Mouse (Mus musculus) heart, embryonic 14.5 days (tissue): Measurements from ENCODE around the gene Bbs5. TPM values are rescaled to one million over a fixed set of nuclear protein-coding genes. Genes with fewer than 3 reads are reported as not detected.
"Not testable (repeated sequence)": the region's sequence is repeated elsewhere in the genome, so short reads cannot be mapped to it uniquely, and the experiment has no call there.

ENCODE experiments used
- ATAC-seq: fragments of 200-750 bp; cut with Nextera tagmentation; 2 replicates; pipeline ENCODE4 v1.8.0; 2017; ENCODE audit warnings: low read depth, moderate TSS enrichment; ENCODE audit not compliant: insufficient number of reproducible peaks, insufficient read depth, low FRiP score
- H3K27ac ChIP-seq, 2 experiments: fragments of 200-500 bp in 1 of 2; fragments of 300-500 bp in 1 of 2; sonication (generic) in 1 of 2; replicated peaks in 1 of 2; 2 replicates each; pipeline ENCODE4 v1.5.1; 2012 to 2014; ENCODE audit warnings: low read depth in 2 of 2, low read length in 2 of 2, control low read depth in 1 of 2, mild to moderate bottlenecking in 1 of 2, mixed read lengths in 1 of 2; ENCODE audit not compliant: control insufficient read depth in 1 of 2, insufficient read depth in 1 of 2
- H3K27me3 ChIP-seq: fragments of 300-500 bp; sonication (generic); 2 replicates; pipeline ENCODE4 v1.6.1; 2014; ENCODE audit warnings: mild to moderate bottlenecking, low read length, control low read depth; ENCODE audit not compliant: control insufficient read depth, insufficient read depth
- H3K36me3 ChIP-seq: fragments of 300-500 bp; sonication (generic); 2 replicates; pipeline ENCODE4 v1.6.1; 2014; ENCODE audit warnings: mild to moderate bottlenecking, control low read depth, low read length, mixed read lengths; ENCODE audit not compliant: control insufficient read depth, insufficient read depth
- H3K4me1 ChIP-seq, 2 experiments: fragments of 200-500 bp in 1 of 2; fragments of 300-500 bp in 1 of 2; sonication (generic) in 1 of 2; 2 replicates each; pipeline ENCODE4 v1.6.1; 2012 to 2014; ENCODE audit warnings: low read length in 2 of 2, control low read depth in 1 of 2, mixed read lengths in 1 of 2; ENCODE audit not compliant: control insufficient read depth in 2 of 2, insufficient read depth in 2 of 2
- H3K4me2 ChIP-seq: fragments of 300-500 bp; sonication (generic); 2 replicates; pipeline ENCODE4 v1.6.1; 2014; ENCODE audit warnings: mild to moderate bottlenecking, low read length
- H3K4me3 ChIP-seq, 2 experiments: fragments of 200-500 bp in 1 of 2; fragments of 300-500 bp in 1 of 2; sonication (generic) in 1 of 2; 2 replicates each; pipeline ENCODE4 v1.5.1; 2012 to 2014; ENCODE audit warnings: low read length in 2 of 2, mild to moderate bottlenecking in 2 of 2, control low read depth in 1 of 2, low read depth in 1 of 2, moderate library complexity in 1 of 2; ENCODE audit not compliant: control insufficient read depth in 1 of 2, insufficient read depth in 1 of 2
- H3K9ac ChIP-seq: fragments of 300-500 bp; sonication (generic); 2 replicates; pipeline ENCODE4 v1.6.1; 2014; ENCODE audit warnings: mild to moderate bottlenecking, low read length
- H3K9me3 ChIP-seq: fragments of 300-500 bp; sonication (generic); 2 replicates; pipeline ENCODE4 v1.6.1; 2016; ENCODE audit warnings: low read length, control low read depth; ENCODE audit not compliant: control insufficient read depth
- WGBS: fragments of 180-500 bp; shearing (Covaris S2); extraction: QIAGEN DNeasy Blood & Tissue Kit; methylation state at CpG from one replicate; pipeline ENCODE4 v1.1.7; 2014; 5-methylcytosine and 5-hydroxymethylcytosine counted together
- polyA plus RNA-seq: library from polyadenylated mRNA; unstranded; fragments of >200 nt; fragmentation: Nextera tagmentation; extraction: Ambion mirVana; gene quantifications from 2 replicates; pipeline ENCODE4 v1.2.1, GENCODE M21; 2014

Gene Bbs5
- polyA plus RNA-seq, 1 experiment from 2014 or later = 10.7 TPM

- Histone ChIP-seq H3K27me3 (no peaks in the 10 kb centered on the region), H3K27ac (peak within 1 kb of the TSS; percentile 77 to 94), H3K36me3 (peaks cover 8% of the 10 kb centered on the region; the same call in 1 of the 2 replicates), H3K4me1 (peaks cover 4 to 9% of the 10 kb centered on the region in 2 experiments; a peak in 3 of 4 replicates), H3K9me3 (no peaks in the 10 kb centered on the region), H3K4me2 (peak within 1 kb of the TSS; percentile 68), H3K4me3 (peak within 1 kb of the TSS; percentile 37 to 45), H3K9ac (peak within 1 kb of the TSS; percentile 67)
- WGBS = 41% methylated on average over 9 of the region's 9 CpGs
- no peak for ATAC-seq
These were observed 22.9 kb downstream of the Bbs5 start, which contains the start of gene Klhl41 for GRCm38 (mm10) chr2:69669853-69670252. TSS of gene Klhl41 (plus strand) at chr2:69670120.

DNA sequence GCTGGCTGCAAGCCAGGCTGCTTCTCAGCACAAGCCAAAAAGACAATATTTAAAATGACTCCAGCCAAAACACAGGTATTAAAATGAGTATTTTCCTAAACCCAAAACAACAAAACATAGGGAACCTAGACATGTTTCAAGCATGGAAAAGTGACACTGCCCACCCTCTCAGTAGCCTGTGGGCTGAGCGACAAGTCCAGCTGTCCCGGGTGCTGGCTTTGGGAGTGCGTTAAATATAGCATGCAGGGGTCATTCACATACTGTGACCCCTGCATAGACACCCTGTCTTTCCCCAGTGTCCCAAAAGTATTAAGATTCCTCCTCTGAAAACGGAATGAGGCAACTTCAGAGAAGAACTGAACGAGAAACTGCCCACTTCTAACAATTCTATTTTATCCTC is 26.8 kb downstream of the Bbs5 start:
- Histone ChIP-seq H3K4me1 (peaks cover 3 to 8% of the 10 kb centered on the region in 2 experiments; a peak in 3 of 4 replicates), H3K9ac (peak overlapping the region; percentile 67; the same call in 1 of the 2 replicates), H3K9me3 (no peaks in the 10 kb centered on the region), H3K27me3 (no peaks in the 10 kb centered on the region), H3K27ac (peak overlapping the region in 1 of 2 experiments; percentile 72; a peak in 1 of 4 replicates), H3K36me3 (peaks cover 17% of the 10 kb centered on the region), H3K4me3 (peak overlapping the region in 1 of 2 experiments; percentile 37; a peak in 2 of 4 replicates), H3K4me2 (peak overlapping the region; percentile 68)
- ATAC-seq = no peak
- WGBS = 37% methylated on average over 5 of the region's 5 CpGs

GRCm38 (mm10) chr2:69675266-69675665 is 28.3 kb downstream of the Bbs5 start:
- 87% methylated on average over 9 of the region's 9 CpGs for WGBS
- no peak overlapping the region for H3K9ac ChIP-seq
- no peak overlapping the region for H3K4me2 ChIP-seq
- H3K9me3 ChIP-seq = no peaks in the 10 kb centered on the region
- no peak for ATAC-seq
- H3K27me3 ChIP-seq = no peaks in the 10 kb centered on the region
- no peak overlapping the region for H3K4me3 ChIP-seq
- H3K4me1 ChIP-seq = peaks cover 2 to 6% of the 10 kb centered on the region in 2 experiments; a peak in 3 of 4 replicates
- no peak overlapping the region for H3K27ac ChIP-seq
- peaks cover 31% of the 10 kb centered on the region for H3K36me3 ChIP-seq

DNA sequence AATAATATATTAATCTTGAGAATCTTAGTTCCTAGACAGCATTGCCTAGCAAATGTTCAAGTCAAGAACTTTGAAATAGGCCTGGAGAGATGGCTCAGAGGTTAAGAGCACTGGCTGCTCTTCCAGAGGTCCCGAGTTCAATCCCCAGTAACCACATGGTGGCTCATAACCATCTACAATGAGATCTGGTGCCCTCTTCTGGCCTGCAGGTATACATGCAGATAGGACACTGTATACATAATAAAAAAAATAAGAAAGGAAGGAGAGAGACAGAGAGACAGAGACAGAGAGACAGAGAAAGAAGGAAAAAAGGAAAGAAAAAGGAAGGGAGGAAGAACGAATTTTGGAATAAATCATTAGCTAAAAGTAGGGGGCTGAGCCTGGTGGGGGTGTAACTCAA is 29.7 kb downstream of the Bbs5 start:
- Histone ChIP-seq H3K4me1 (peaks cover 2 to 6% of the 10 kb centered on the region in 2 experiments; a peak in 3 of 4 replicates), H3K27me3 (no peaks in the 10 kb centered on the region), H3K4me3 (no peak overlapping the region), H3K9ac (no peak overlapping the region), H3K36me3 (peaks cover 43% of the 10 kb centered on the region), H3K27ac (no peak overlapping the region), H3K4me2 (no peak overlapping the region), H3K9me3 (no peaks in the 10 kb centered on the region)
- ATAC-seq = no peak
- 53% methylated on average over 2 of the region's 2 CpGs for WGBS

GRCm38 (mm10) chr2:69677215-69677614 is 30.2 kb downstream of the Bbs5 start:
- not testable (repeated sequence) for H3K9me3 ChIP-seq, H3K9ac ChIP-seq, H3K27me3 ChIP-seq, H3K27ac ChIP-seq, H3K4me2 ChIP-seq, ATAC-seq, H3K4me3 ChIP-seq, H3K4me1 ChIP-seq
- H3K36me3 ChIP-seq = peaks cover 47% of the 10 kb centered on the region
- WGBS = 84% methylated on average over 2 of the region's 2 CpGs

- ATAC-seq = no peak
- Histone ChIP-seq H3K4me1 (no peaks in the 10 kb centered on the region), H3K4me3 (no peak overlapping the region), H3K4me2 (no peak overlapping the region), H3K36me3 (peaks cover 65% of the 10 kb centered on the region), H3K9ac (no peak overlapping the region), H3K27ac (no peak overlapping the region), H3K27me3 (no peaks in the 10 kb centered on the region), H3K9me3 (no peaks in the 10 kb centered on the region)
- 65% methylated on average over 6 of the region's 6 CpGs for whole genome bisulfite sequencing
These were observed 33.0 kb downstream of the Bbs5 start for GRCm38 (mm10) chr2:69679990-69680389.

DNA sequence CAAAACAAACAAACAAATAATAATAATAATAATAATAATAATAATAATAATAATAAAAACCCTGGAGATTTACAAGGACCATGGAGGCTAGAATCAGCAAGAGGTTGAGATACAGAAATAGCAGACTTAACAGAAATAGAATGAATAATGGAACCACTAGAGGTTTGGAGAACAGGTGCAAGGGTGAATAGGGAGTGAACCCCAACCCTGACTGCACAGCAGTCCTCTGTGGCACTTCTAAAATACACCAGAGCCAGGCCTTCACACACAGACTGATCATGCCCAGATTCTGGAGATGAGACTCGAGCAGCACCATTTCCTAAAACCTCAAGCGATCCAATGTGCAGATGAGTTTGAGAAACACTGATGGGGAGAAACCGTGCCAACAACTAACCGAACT is 35.0 kb downstream of the Bbs5 start:
- Histone ChIP-seq H3K36me3 (peaks cover 70% of the 10 kb centered on the region), H3K4me2 (no peak overlapping the region), H3K9ac (no peak overlapping the region), H3K9me3 (no peaks in the 10 kb centered on the region), H3K4me3 (no peak overlapping the region), H3K4me1 (no peaks in the 10 kb centered on the region), H3K27me3 (no peaks in the 10 kb centered on the region), H3K27ac (no peak overlapping the region)
- 83% methylated on average over 4 of the region's 4 CpGs for WGBS
- ATAC-seq = no peak
